Comparison of ENCODE assay signal across 18 mouse cellular contexts in the genomic region with DNA sequence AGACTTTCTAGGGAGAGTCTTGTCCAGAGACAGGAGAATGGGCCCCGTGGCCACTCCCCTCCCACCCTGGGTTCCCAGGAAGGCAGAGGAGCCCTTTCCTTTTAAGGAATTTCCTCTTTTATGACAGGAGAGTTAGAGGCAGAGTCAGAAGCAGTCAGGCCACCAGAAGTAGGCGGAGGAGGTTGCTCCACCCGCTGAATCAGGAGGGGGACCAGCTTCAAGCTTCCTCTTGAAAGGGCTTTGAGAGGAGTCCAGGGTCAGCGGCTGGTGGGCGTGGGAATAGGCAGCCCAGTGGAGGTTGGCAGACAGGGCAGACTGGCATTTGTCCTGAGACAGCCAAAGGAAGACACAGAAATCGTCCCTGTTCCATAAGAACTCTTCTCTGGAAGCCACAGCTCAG. TPM values are rescaled to one million over a fixed set of nuclear protein-coding genes. Genes with fewer than 3 reads are reported as not detected.
A peak's percentile ranks its signal among the peaks of the same experiment; 100 is the strongest.
DNase-seq lines count a peak whose midpoint lies in the region; TF ChIP-seq lines count a peak whose summit lies in the region.
"Had no signal": no experiment of that assay in that cellular context is flagged by ENCODE, and none has a peak within 500 bp of the region (broad histone marks: within the 10 kb centered on the region; RNA-seq: fewer than 3 reads in every experiment).

No protein-coding gene starts in this region.

- H3K36me3 ChIP-seq in kidney, adult 2 months (ENCODE audit: control insufficient read depth, insufficient read depth, low read length), result no peaks in the 10 kb centered on the region
- no peaks in the 10 kb centered on the region for H3K36me3 ChIP-seq in myocyte (ENCODE audit: control insufficient read depth, insufficient read depth)
- H3K36me3 ChIP-seq: forebrain, embryonic 15.5 days; G1E; heart, embryonic 15.5 days had no signal

- H3K4me1 ChIP-seq in kidney, adult 2 months (ENCODE audit: control insufficient read depth, insufficient read depth, low read length), result no peaks in the 10 kb centered on the region
- peaks cover 50% of the 10 kb centered on the region for H3K4me1 ChIP-seq in bone marrow macrophage, adult 2 months (ENCODE audit: control insufficient read depth, insufficient read depth, low read length)
- H3K4me1 ChIP-seq: heart, embryonic 15.5 days had no signal

- H3K27ac ChIP-seq in kidney, adult 2 months (ENCODE audit: insufficient read depth, low read depth, low read length), result no peak overlapping the region
- H3K27ac ChIP-seq in bone marrow macrophage, adult 2 months (ENCODE audit: insufficient read depth, low read depth, low read length), result peak overlapping the region; percentile 47
- H3K27ac ChIP-seq: forebrain, embryonic 15.5 days; heart, embryonic 15.5 days had no signal

- DNase-seq in kidney, postnatal 4 days, result peak; percentile 43 to 60
- DNase-seq in kidney, adult 2 months, result no peak
- DNase-seq in lung, postnatal 10 days, result peak; percentile 29
- DNase-seq in left cerebral cortex, postnatal 25 days (ENCODE audit: low spot score in 2 of 2), result no peak
- no peak for DNase-seq in left cerebral cortex, postnatal 4 days
- DNase-seq: adrenal gland, postnatal 25 days; cerebellum, postnatal 14 days; heart, adult 18-20 months; kidney, adult 18-20 months; retina, postnatal 1 day; thymus, postnatal 14 days had no signal

- intact Hi-C loops in left cerebral cortex, postnatal 25 days (cut with DNase I), result no loop called here
- intact Hi-C loops in left cerebral cortex, postnatal 4 days (cut with DNase I), result no loop called here

- no peaks in the 10 kb centered on the region for H3K27me3 ChIP-seq in kidney, adult 2 months (replicated peaks; ENCODE audit: control insufficient read depth, insufficient read depth, low read length)
- peaks cover 4% of the 10 kb centered on the region for H3K27me3 ChIP-seq in myocyte (ENCODE audit: control insufficient read depth, insufficient read depth, insufficient read length)
- H3K27me3 ChIP-seq: forebrain, embryonic 15.5 days had no signal

- no peak for TF ChIP-seq CTCF in kidney, adult 2 months (conservative IDR thresholded peaks at IDR 0.05; ENCODE audit: insufficient read depth, insufficient read length, low read depth, low read length)
- TF ChIP-seq CTCF in bone marrow macrophage, adult 2 months (IDR thresholded peaks at IDR 0.05; ENCODE audit: low read depth, low read length), result no peak

- no peaks in the 10 kb centered on the region for H3K79me2 ChIP-seq in myocyte (ENCODE audit: control insufficient read depth, insufficient read depth)

- WGBS in kidney, adult 2 months, result 25% methylated on average over 6 of the region's 6 CpGs

- no peak overlapping the region for H3ac ChIP-seq in myocyte (ENCODE audit: control insufficient read depth, insufficient read length)

- no peak for TF ChIP-seq POLR2A in kidney, adult 2 months (IDR thresholded peaks at IDR 0.05; ENCODE audit: low read depth, low read length)
- no peak for TF ChIP-seq POLR2A in bone marrow macrophage, adult 2 months (IDR thresholded peaks at IDR 0.05; ENCODE audit: borderline replicate concordance, low read depth, low read length)
- no peak for TF ChIP-seq POLR2A in myocyte (IDR thresholded peaks at IDR 0.05; ENCODE audit: insufficient read length, low read depth)

- H3K4me2 ChIP-seq in myocyte (ENCODE audit: low read depth), result peak overlapping the region; percentile 35
- H3K4me2 ChIP-seq: forebrain, embryonic 15.5 days; heart, embryonic 15.5 days had no signal

- H3K4me3 ChIP-seq in kidney, adult 2 months (ENCODE audit: insufficient read depth, low read depth, low read length), result no peak overlapping the region
- no peak overlapping the region for H3K4me3 ChIP-seq in bone marrow macrophage, adult 2 months (ENCODE audit: insufficient read depth, low read length)
- no peak overlapping the region for H3K4me3 ChIP-seq in myocyte
- H3K4me3 ChIP-seq: forebrain, embryonic 15.5 days; heart, embryonic 15.5 days had no signal

TF ChIP-seq in myocyte, 11 proteins besides CTCF, POLR2A, EP300 and RAD21:
- TF ChIP-seq E2F4 (IDR thresholded peaks at IDR 0.05; ENCODE audit: insufficient read depth), result no peak
TF ChIP-seq in myocyte: peak in this region for 0.

RNA-seq across cellular contexts. Expression of a gene that starts 4.8 kb away (rescaled TPM):
- 0.74 and 1.4 TPM in 2 replicates for polyA plus RNA-seq in kidney, adult 2 months (2012; rRNA removed)
- polyA plus RNA-seq in bone marrow macrophage, adult 2 months (2012; ENCODE audit: insufficient read depth, insufficient read length, missing spikeins), result not detected in 2 replicates
- 0.05 TPM for polyA plus RNA-seq in myocyte (2012; fragmentation: generic; extraction: Trizol)
- total RNA-seq in left cerebral cortex, postnatal 25 days (2021), result under 1 TPM in 1 of 2 experiments, not detected in 1; 0.16 TPM
- not detected for total RNA-seq in left cerebral cortex, postnatal 4 days (2021)
- total RNA-seq: G1E; liver, adult 2 months had no signal
- polyA plus RNA-seq: forebrain, embryonic 15.5 days; G1E; liver, adult 2 months; neural tube, embryonic 14.5 days had no signal

Comparison
In these comparisons a context has a peak if more than half of its experiments do, and no peak if none do; other contexts are left out.
1. DNase-seq: peak in kidney, postnatal 4 days (2 of 2) and lung, postnatal 10 days (single experiment); none in kidney, adult 2 months (single experiment), left cerebral cortex, postnatal 25 days (0 of 2) and left cerebral cortex, postnatal 4 days (single experiment).